Mouse (Mus musculus) liver, embryonic 15.5 days (tissue): ENCODE data around the gene Zfand3. TPM values are rescaled to one million over a fixed set of nuclear protein-coding genes. Genes with fewer than 3 reads are reported as not detected.

Source experiments
- polyA plus RNA-seq: library from polyadenylated mRNA; unstranded; fragments of >200 nt; fragmentation: Nextera tagmentation; extraction: Ambion mirVana; gene quantifications from 2 replicates; pipeline ENCODE4 v1.2.1, GENCODE M21; 2015

The Zfand3 gene
- polyA plus RNA-seq, 1 experiment from 2014 or later: 15.4 TPM

Other genes with a start within 250 kb of the Zfand3 start
- gene Mdga1, start 34.6 kb upstream of the Zfand3 start, polyA plus RNA-seq: 1.1 and 2.4 TPM in 2 replicates